Mouse (Mus musculus): ENCODE results near the gene Ccdc190. TPM values are rescaled to one million over a fixed set of nuclear protein-coding genes. Genes with fewer than 3 reads are reported as not detected.
A peak's percentile ranks its signal among the peaks of the same experiment; 100 is the strongest.

Gene Ccdc190
- 6.3 and 8.5 TPM in 2 replicates for polyA plus RNA-seq (2012; rRNA removed)

GRCm38 (mm10) chr1:169928454-169928971 lies at the start of gene Ccdc190:
TSS of gene Ccdc190 (plus strand) at chr1:169928648.
- TF ChIP-seq POLR2A (IDR thresholded peaks at IDR 0.05; ENCODE audit: borderline replicate concordance, extremely low read depth, insufficient read depth, insufficient read length, poor library complexity, severe bottlenecking), result no peak
- TF ChIP-seq CTCF (IDR thresholded peaks at IDR 0.05; ENCODE audit: borderline replicate concordance, extremely low read depth, insufficient read depth, insufficient read length), result no peak
- peak; percentile 82 for DNase-seq (ENCODE audit: low read depth)

GRCm38 (mm10) chr1:169879060-169879459 lies 49.4 kb upstream of the Ccdc190 start:
- no peak for DNase-seq (ENCODE audit: low read depth)
- TF ChIP-seq POLR2A (IDR thresholded peaks at IDR 0.05; ENCODE audit: borderline replicate concordance, extremely low read depth, insufficient read depth, insufficient read length, poor library complexity, severe bottlenecking), result no peak
- TF ChIP-seq CTCF (IDR thresholded peaks at IDR 0.05; ENCODE audit: borderline replicate concordance, extremely low read depth, insufficient read depth, insufficient read length), result no peak

- TF ChIP-seq POLR2A (IDR thresholded peaks at IDR 0.05; ENCODE audit: borderline replicate concordance, extremely low read depth, insufficient read depth, insufficient read length, poor library complexity, severe bottlenecking), result no peak
- no peak for DNase-seq (ENCODE audit: low read depth)
Measured at GRCm38 (mm10) chr1:169880181-169880580, 48.3 kb upstream of the Ccdc190 start.

GRCm38 (mm10) chr1:169883081-169883565 lies 45.3 kb upstream of the Ccdc190 start:
- no peak for DNase-seq (ENCODE audit: low read depth)
- TF ChIP-seq POLR2A (IDR thresholded peaks at IDR 0.05; ENCODE audit: borderline replicate concordance, extremely low read depth, insufficient read depth, insufficient read length, poor library complexity, severe bottlenecking) (no peak), CTCF (IDR thresholded peaks at IDR 0.05; ENCODE audit: borderline replicate concordance, extremely low read depth, insufficient read depth, insufficient read length) (no peak)

GRCm38 (mm10) chr1:169889250-169889649 lies 39.2 kb upstream of the Ccdc190 start:
- no peak for TF ChIP-seq CTCF (IDR thresholded peaks at IDR 0.05; ENCODE audit: borderline replicate concordance, extremely low read depth, insufficient read depth, insufficient read length)
- no peak for TF ChIP-seq POLR2A (IDR thresholded peaks at IDR 0.05; ENCODE audit: borderline replicate concordance, extremely low read depth, insufficient read depth, insufficient read length, poor library complexity, severe bottlenecking)

GRCm38 (mm10) chr1:169893976-169894375 lies 34.5 kb upstream of the Ccdc190 start:
- DNase-seq (ENCODE audit: low read depth), result no peak
- no peak for TF ChIP-seq CTCF (IDR thresholded peaks at IDR 0.05; ENCODE audit: borderline replicate concordance, extremely low read depth, insufficient read depth, insufficient read length)

More at GRCm38 (mm10) chr1:169889250-169889649, 39.2 kb upstream of the Ccdc190 start:
- DNase-seq (ENCODE audit: low read depth), result no peak

- no peak for DNase-seq (ENCODE audit: low read depth)
- TF ChIP-seq CTCF (IDR thresholded peaks at IDR 0.05; ENCODE audit: borderline replicate concordance, extremely low read depth, insufficient read depth, insufficient read length) (no peak), POLR2A (IDR thresholded peaks at IDR 0.05; ENCODE audit: borderline replicate concordance, extremely low read depth, insufficient read depth, insufficient read length, poor library complexity, severe bottlenecking) (no peak)
Measured at GRCm38 (mm10) chr1:169895686-169896085, 32.8 kb upstream of the Ccdc190 start.

GRCm38 (mm10) chr1:169897916-169898315 lies 30.5 kb upstream of the Ccdc190 start:
- no peak for TF ChIP-seq POLR2A (IDR thresholded peaks at IDR 0.05; ENCODE audit: borderline replicate concordance, extremely low read depth, insufficient read depth, insufficient read length, poor library complexity, severe bottlenecking)
- TF ChIP-seq CTCF (IDR thresholded peaks at IDR 0.05; ENCODE audit: borderline replicate concordance, extremely low read depth, insufficient read depth, insufficient read length), result no peak
- no peak for DNase-seq (ENCODE audit: low read depth)

GRCm38 (mm10) chr1:169898607-169899006 lies 29.8 kb upstream of the Ccdc190 start:
- no peak for DNase-seq (ENCODE audit: low read depth)
- TF ChIP-seq POLR2A (IDR thresholded peaks at IDR 0.05; ENCODE audit: borderline replicate concordance, extremely low read depth, insufficient read depth, insufficient read length, poor library complexity, severe bottlenecking) (no peak), CTCF (IDR thresholded peaks at IDR 0.05; ENCODE audit: borderline replicate concordance, extremely low read depth, insufficient read depth, insufficient read length) (no peak)

- TF ChIP-seq POLR2A (IDR thresholded peaks at IDR 0.05; ENCODE audit: borderline replicate concordance, extremely low read depth, insufficient read depth, insufficient read length, poor library complexity, severe bottlenecking) (no peak), CTCF (IDR thresholded peaks at IDR 0.05; ENCODE audit: borderline replicate concordance, extremely low read depth, insufficient read depth, insufficient read length) (no peak)
- DNase-seq (ENCODE audit: low read depth), result no peak
Measured at GRCm38 (mm10) chr1:169900771-169901336, 27.6 kb upstream of the Ccdc190 start.

- peak; percentile 67 for DNase-seq (ENCODE audit: low read depth)
- TF ChIP-seq POLR2A (IDR thresholded peaks at IDR 0.05; ENCODE audit: borderline replicate concordance, extremely low read depth, insufficient read depth, insufficient read length, poor library complexity, severe bottlenecking), result no peak
- no peak for TF ChIP-seq CTCF (IDR thresholded peaks at IDR 0.05; ENCODE audit: borderline replicate concordance, extremely low read depth, insufficient read depth, insufficient read length)
Measured at GRCm38 (mm10) chr1:169909163-169909562, 19.3 kb upstream of the Ccdc190 start.

GRCm38 (mm10) chr1:169909659-169910058 lies 18.8 kb upstream of the Ccdc190 start:
- no peak for DNase-seq (ENCODE audit: low read depth)
- TF ChIP-seq CTCF (IDR thresholded peaks at IDR 0.05; ENCODE audit: borderline replicate concordance, extremely low read depth, insufficient read depth, insufficient read length) (no peak), POLR2A (IDR thresholded peaks at IDR 0.05; ENCODE audit: borderline replicate concordance, extremely low read depth, insufficient read depth, insufficient read length, poor library complexity, severe bottlenecking) (no peak)

All from brain, embryonic 14.5 days (tissue).